Mouse (Mus musculus): ENCODE data around the gene Btbd35f21. TPM values are rescaled to one million over a fixed set of nuclear protein-coding genes. Genes with fewer than 3 reads are reported as not detected.
"Not testable (repeated sequence)": the region's sequence is repeated elsewhere in the genome, so short reads cannot be mapped to it uniquely, and the experiment has no call there.

Btbd35f21 gene
- not detected in 2 replicates for polyA plus RNA-seq (2012; ENCODE audit: insufficient read depth, insufficient read length, low replicate concordance, missing spikeins)

DNA sequence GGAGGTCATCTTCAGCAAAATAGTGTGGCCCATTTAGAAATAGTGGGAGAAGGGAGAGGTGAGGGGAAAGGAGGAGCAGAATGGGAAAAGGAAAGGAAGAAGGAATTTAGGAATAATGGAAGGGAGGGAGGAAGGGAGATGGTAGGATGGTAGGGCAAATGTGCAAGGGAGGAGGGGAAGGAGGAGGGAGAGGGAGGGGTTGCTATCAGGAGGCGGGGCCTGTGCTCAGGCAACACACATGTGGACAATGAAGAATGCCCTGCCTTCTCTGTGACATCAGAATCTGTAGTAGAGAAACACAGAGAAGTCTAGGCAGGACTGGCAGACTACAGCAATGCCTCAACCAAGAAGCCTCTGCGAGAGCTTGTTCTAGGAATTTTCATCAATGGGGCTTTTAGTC lies at the start of gene Btbd35f21:
Gene Btbd35f21, plus strand, starts transcription at position 301 of the 400 bp plus-strand sequence.
- not testable (repeated sequence) for H3K4me1 ChIP-seq (ENCODE audit: control insufficient read depth, insufficient read depth, low read length); H3K4me3 ChIP-seq (ENCODE audit: insufficient read depth, low read depth, low read length); H3K27ac ChIP-seq (ENCODE audit: insufficient read depth, low read depth, low read length)
- 80% methylated on average over 1 of the region's 2 CpGs for WGBS

Other genes starting within 250 kb of the Btbd35f21 start
- not detected in 2 replicates for gene Btbd35f1, start 166.1 kb upstream of the Btbd35f21 start, polyA plus RNA-seq (2012; ENCODE audit: insufficient read depth, insufficient read length, low replicate concordance, missing spikeins)
- gene Gm5926, start 75.4 kb upstream of the Btbd35f21 start, polyA plus RNA-seq (2012; ENCODE audit: insufficient read depth, insufficient read length, low replicate concordance, missing spikeins): not detected in 2 replicates
- gene Btbd35f30, start 168.5 kb downstream of the Btbd35f21 start, polyA plus RNA-seq (2012; ENCODE audit: insufficient read depth, insufficient read length, low replicate concordance, missing spikeins): not detected in 2 replicates
- gene Gm21789, start 215.7 kb downstream of the Btbd35f21 start, polyA plus RNA-seq (2012; ENCODE audit: insufficient read depth, insufficient read length, low replicate concordance, missing spikeins): not detected in 2 replicates
- not detected in 2 replicates for gene Btbd35f5, start 247.8 kb downstream of the Btbd35f21 start, polyA plus RNA-seq (2012; ENCODE audit: insufficient read depth, insufficient read length, low replicate concordance, missing spikeins)

Data from olfactory bulb, adult 2 months (tissue).